Mouse (Mus musculus) stomach, postnatal 0 days (tissue): ENCODE measurements around the gene Dnaic1.

Experiments used
- CTCF ChIP-seq: IDR thresholded peaks from 2 replicates; pipeline ENCODE4 v1.5.1; 2016; ENCODE audit warnings: antibody characterized with exemption, low read depth, mild to moderate bottlenecking, moderate library complexity
- EP300 ChIP-seq: optimal IDR thresholded peaks from 2 replicates; pipeline ENCODE3; 2016; ENCODE audit warnings: antibody characterized with exemption

- no peak for TF ChIP-seq CTCF
- TF ChIP-seq EP300 = no peak
These were observed 102.4 kb downstream of the Dnaic1 start for GRCm38 (mm10) chr4:41671963-41672480.
